Mouse (Mus musculus) mouse embryonic stem cell (cell line): Measurements from ENCODE around the gene Olfr847.

Source experiments
- in situ Hi-C, 2 experiments: fragments of 300-500 bp; cut with MboI; formaldehyde crosslinking; loops; 1 replicate in 1 of 2; 3 replicates in 1 of 2; pipeline ENCODE4 v1.14.3; 2019 to 2020; ENCODE audit warnings: low sequenced_read_pairs in 2 of 2, low pct_unique_long_range_greater_than_20kb in 1 of 2, mixed read lengths in 1 of 2; ENCODE audit not compliant: unreplicated experiment in 1 of 2

Gene Olfr847

DNA sequence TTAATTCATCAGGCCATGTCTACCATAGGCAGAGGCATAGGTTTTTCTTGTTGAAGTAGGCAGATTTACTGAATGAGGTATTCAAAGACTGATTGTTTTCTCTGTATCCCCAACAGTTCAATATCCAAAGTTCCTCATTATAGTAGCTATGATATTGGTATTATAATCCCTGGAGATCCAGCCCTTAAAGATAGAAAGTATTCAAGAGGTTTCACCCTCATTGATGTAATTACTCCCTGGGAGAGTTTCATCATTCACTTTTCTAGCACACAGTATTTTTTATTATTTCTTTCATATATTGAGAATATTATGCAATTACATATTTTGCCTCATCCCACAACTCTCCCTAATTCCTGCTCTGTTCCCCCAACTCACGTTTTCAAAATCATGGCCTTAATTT, at the start of gene Olfr847:
Gene Olfr847, minus strand, starts transcription at position 101 of the 400 bp plus-strand sequence.
- in situ Hi-C loops, result no loop called here

DNA sequence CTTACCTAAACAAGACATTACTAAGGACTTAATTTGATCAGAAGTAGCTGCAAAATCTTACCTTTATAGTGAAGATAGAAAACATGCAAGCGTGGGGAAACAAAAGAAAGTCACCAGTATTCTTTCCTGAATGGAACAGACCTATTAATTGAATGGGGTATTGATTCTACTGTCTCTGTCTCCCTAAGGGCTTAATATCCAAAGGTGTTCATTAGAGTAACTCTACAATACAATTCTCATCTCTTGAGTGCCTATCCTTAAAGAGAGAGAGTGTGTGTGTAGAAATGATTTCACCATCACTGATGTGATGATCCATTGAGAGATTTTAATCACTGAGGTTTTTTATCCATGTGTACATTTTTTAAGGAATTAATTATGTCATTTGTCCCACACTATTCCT, 14.6 kb downstream of the Olfr847 start, which contains the start of gene Olfr846:
Gene Olfr846, minus strand, starts transcription at position 101 of the 400 bp plus-strand sequence.
- in situ Hi-C loops, result no loop called here

DNA sequence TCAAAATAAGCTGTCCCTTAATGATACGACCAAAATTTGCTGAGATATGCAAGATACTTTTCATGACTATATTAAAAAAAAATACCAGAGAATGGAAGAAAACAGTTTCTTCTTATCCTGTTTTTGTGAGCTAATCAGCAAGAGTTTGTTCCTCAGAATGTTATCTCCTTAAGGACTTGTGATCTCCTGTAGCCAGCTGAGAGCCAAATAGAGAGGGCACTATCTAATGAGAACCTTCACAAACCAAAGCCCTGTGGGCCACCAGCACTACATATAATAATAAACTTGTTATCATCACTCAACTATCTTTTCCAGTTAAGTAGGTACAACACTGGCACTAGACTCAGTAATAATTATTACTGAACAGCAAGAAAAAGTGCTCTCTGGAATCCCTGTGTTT, 42.3 kb downstream of the Olfr847 start, which contains the start of gene Olfr845:
Gene Olfr845, plus strand, starts transcription at position 301 of the 400 bp plus-strand sequence.
- in situ Hi-C loops, result no loop called here
